Mouse (Mus musculus) gastrocnemius, adult 18-20 months (tissue): ENCODE data around the gene Foxc2. TPM values are rescaled to one million over a fixed set of nuclear protein-coding genes. Genes with fewer than 3 reads are reported as not detected.

Source experiments
- DNase-seq: peaks from one replicate; pipeline ENCODE4 v3.0.0; 2021; ENCODE audit warnings: low spot score
- long read RNA-seq, 2 experiments: library from polyadenylated mRNA; stranded (forward); transcript quantifications; one replicate each; pipeline ENCODE4 v2.0.0; 2021
- total RNA-seq, 2 experiments: library from RNA; stranded (reverse); gene quantifications; 2 replicates each; pipeline ENCODE4 v1.2.3; 2021

Foxc2 gene
- under 1 TPM; 0.16 to 0.36 TPM for total RNA-seq
- long read RNA-seq, experiment 1 = 0 reads
- long read RNA-seq, experiment 2 = 0 reads

GRCm38 (mm10) chr8:121115948-121116347, at the start of gene Foxc2:
TSS of gene Foxc2 (plus strand) at chr8:121116171.
- peak; percentile 86 for DNase-seq

GRCm38 (mm10) chr8:121071454-121071853, 44.5 kb upstream of the Foxc2 start:
- DNase-seq = no peak

GRCm38 (mm10) chr8:121072406-121073130, 43.4 kb upstream of the Foxc2 start:
- DNase-seq = no peak

GRCm38 (mm10) chr8:121073174-121074107, 42.5 kb upstream of the Foxc2 start:
- no peak for DNase-seq

DNA sequence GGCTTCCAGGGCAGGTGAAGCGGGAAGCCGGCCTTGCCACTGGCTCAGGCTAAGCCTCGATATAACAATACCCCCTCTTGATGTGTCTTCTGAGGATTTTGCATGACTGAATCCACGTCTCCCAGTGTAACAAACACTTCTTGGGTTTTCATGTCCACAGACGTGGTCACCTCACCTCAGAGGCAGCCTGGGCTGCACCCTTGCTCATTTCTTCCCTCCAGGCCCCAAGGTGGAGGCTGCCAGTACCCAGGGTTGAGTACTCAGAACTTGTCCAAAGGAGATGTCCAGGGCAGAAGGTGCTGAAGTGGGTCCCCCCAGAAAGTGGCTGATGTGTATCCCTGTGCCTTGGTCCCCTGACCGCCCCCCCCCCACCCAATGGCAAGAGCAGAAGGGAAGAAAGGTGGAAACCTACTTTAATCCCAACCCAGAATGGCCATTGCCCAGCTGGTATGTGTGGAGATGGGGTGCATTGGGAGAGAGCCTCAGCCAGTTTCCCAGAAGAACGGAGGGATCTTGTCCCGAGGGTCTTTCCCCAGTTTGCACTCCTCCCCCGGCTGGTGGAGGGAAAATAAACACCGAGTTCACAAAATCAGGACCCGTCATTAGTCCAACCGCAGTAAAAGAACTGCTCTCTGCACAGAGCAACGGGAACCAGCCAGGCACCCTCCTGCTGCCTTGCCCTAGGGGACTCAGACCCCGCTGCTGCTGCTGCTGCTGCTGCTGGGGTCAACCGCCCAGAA, 41.7 kb upstream of the Foxc2 start:
- no peak for DNase-seq

DNA sequence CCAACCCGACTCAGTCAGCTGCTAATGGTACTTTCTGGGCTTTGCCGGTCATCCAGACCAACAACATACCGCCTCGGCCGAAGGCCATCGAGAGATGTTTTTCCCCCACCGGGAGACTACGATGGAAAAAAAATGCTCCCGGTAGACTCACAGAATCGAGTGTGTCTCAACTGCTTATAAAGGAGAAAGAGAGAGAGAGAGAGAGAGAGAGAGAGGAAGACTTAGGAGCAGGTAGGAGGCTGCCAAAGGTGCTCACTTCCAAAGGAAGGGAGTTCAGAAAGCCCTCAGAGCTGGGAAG, 41.2 kb upstream of the Foxc2 start:
- no peak for DNase-seq

DNA sequence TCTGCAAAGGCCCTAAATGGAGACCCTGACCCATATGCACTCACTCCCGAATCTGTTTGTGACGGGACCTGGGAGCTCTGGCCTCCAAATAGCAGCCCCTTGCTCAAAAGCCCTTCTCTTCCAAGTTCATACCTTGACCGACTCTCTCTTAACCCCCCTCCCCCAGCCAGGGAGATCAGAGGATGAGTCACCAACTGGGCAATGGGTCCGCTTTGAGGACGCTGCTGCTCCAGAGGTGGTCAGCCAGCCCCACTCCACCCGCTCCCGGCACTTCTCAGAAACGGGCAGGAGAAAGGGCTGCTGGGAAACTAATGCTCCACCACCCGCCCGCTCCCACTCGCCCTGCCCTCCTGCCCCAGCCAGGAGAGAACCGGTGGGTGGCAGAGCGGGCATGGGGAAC, 40.0 kb upstream of the Foxc2 start:
- DNase-seq = no peak

GRCm38 (mm10) chr8:121076555-121076954, 39.4 kb upstream of the Foxc2 start:
- no peak for DNase-seq

DNA sequence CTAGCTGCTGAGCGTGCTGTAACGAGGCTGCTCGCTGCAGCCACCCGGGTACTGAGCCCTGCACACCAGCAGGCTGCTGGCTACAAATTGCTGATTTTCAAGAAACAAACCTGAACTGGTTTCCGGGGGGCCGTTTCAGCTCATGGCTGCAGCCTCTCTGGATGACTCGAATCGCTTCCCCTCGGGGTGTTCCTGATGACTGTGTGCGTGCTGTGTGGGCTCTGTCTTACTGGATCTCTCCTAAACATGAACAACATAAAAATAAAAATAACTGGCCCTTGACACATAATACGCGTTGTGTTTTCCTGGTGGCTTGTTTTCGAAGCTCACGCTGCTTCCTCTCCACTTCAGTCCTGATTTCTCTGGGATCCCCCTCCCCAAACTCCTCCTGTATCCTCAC, 37.2 kb upstream of the Foxc2 start:
- no peak for DNase-seq

DNA sequence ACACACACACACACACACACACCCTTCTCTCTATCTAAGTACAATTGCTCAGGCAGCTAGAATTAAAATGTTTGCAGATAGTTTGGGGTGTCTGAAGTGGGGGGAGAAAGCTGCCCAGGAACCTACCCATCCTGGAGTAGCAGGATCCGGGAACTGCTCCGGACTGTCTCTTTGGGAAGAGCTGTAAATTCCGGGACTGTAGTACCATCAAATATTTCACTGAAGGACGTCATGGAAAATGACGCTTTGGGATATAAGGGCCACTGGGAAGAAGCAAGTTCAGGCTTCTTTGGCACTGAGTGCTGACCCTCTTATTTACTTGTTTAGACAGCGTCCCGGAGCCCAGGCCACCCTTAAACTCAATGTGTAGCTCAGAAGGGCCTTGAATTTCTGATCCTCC, 36.8 kb upstream of the Foxc2 start:
- no peak for DNase-seq

DNA sequence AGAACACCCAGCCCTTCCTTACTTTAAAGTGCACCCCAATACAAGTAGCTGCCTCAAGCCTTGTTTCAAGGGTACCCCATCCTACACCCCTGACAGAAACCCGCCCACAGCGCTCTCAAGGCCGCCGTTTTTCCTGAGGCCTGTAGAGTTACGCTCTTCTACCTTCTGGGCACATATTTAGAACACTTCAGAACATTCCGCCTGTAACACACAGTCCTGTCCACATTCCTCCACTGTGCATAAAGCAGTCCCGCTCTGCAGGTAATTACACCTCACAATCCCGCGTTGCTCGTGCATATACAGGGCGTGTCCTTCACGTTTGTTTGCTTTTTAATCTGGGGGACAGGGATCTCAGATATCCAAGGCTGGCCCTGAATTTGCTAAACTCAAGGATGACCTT, 36.0 kb upstream of the Foxc2 start:
- no peak for DNase-seq

GRCm38 (mm10) chr8:121080361-121081090, 35.4 kb upstream of the Foxc2 start:
- DNase-seq = no peak

DNA sequence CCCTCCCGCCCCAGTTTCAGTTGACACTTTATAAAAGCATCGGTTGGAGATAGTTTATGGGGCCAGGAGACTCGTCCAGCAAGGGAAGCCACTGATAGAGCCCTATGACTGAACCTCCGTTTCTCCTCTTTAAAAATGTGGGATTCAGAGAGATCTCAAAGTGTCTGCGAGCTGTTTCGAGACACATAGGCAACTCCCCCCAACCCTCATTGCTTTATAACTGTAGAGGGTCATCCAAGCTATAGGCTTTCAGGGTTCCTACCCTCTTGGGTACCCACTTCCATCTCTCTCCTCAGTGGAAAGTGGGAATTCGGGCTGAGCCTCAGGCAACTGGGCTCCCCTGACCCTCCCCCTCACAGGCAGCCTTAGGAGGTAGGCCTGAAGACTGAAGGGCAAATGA, 34.6 kb upstream of the Foxc2 start:
- DNase-seq = no peak

DNA sequence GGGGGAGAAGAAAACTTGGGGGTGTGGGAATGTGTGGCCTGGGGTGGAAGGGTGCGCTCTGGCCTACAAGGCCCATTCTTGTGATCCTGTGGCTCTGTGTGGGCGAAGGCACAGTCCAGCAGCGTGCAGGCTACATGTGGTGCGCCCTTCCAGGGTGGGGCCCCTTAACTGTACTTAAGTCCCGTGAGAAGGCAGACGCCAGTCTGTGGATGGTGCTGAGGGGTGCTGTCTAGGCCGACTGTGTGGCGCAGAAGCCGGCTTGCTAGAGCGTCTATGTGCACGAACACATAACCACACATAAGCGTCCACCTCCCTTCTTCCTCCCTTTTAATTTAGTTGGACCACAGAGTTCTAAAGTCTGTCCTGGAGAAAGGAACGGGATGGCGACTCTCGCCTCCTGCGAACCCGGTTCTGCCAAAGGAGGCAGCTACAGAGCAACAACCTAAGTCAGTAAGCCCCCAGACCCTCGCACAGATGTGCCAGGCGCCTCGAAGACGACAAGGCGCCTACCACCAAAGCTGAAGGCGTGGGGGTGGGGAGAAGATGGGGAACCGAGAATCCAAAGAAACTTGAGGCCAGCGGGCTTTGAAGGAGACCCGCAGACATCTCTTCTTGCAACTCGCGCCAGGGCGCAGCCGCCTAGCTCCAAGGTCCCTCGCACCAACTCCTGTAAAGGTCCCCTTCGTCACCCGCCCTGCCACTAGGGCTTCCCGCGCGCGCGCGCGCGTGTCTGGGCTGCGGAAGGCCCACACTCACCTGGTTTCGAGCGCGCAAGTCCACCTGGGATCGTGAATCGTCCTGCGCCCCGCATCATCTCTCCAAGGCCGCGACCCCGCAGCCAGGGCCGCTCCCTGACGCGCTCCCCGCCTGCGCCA, 33.5 kb upstream of the Foxc2 start:
- no peak for DNase-seq

GRCm38 (mm10) chr8:121083093-121083935, 32.7 kb upstream of the Foxc2 start:
- DNase-seq = peak; percentile 57

DNA sequence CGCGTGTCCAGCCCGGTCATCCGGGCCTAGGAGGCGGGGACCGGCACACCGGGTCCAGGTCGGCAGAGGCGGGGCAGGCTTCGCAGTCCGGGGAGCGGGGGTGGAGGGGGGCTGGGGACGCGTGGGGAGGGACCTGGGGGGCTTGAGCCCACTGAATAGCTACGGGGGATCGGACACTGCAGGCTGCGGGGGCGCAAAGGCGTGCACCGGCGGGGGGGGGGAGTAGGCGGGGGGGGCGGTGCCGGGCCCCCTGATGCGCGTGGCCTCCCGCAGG, 32.1 kb upstream of the Foxc2 start:
- DNase-seq = no peak

GRCm38 (mm10) chr8:121084210-121084951, 31.6 kb upstream of the Foxc2 start, which contains the start of gene Foxf1:
TSS of gene Foxf1 (plus strand) at chr8:121084386.
- no peak for DNase-seq

DNA sequence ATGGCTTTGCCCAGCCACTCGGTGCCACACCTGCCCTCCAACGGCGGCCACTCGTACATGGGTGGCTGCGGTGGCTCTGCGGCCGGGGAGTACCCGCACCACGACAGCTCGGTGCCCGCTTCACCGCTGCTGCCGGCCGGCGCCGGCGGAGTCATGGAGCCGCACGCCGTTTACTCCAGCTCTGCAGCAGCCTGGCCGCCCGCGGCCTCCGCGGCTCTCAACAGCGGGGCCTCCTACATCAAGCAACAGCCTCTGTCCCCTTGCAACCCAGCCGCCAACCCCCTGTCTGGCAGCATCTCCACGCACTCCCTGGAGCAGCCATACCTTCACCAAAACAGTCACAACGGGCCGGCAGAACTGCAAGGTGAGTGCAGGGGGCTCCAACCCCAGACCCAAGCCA, 31.0 kb upstream of the Foxc2 start:
- DNase-seq = no peak

DNA sequence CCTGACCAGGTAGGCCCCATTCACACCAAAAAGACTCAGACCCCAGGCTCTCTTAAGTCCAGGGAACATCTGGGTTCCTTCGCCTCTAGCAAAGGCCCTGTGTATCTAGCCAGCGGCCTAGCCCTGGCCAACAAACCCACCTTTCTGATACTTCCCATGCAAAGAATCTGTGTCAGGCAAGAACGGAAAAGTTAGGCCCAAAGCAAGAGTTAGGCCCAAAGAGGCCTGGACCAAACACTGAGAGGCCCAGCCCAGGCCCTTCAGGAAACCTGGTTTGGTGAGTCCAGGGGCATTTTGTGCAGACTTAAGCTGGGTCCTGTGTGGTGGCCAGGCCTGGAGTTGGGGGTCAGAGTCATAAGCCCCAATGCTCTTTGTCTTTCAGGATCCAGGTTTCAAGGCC, 30.4 kb upstream of the Foxc2 start:
- no peak for DNase-seq
